Mouse (Mus musculus) gastrocnemius, postnatal 25 days (tissue): ENCODE results near the gene Pafah1b2. TPM values are rescaled to one million over a fixed set of nuclear protein-coding genes. Genes with fewer than 3 reads are reported as not detected.

Source experiments
- DNase-seq: peaks from one replicate; pipeline ENCODE4 v3.0.0; 2022
- total RNA-seq, 2 experiments: library from RNA; stranded (reverse); gene quantifications; 1 replicate in 1 of 2; 2 replicates in 1 of 2; pipeline ENCODE4 v1.2.3; 2021

Gene Pafah1b2
- total RNA-seq, 2 experiments from 2014 or later: 27.8 to 32.2 TPM

- no peak for DNase-seq
Measured at GRCm38 (mm10) chr9:46026058-46026849, 13.8 kb upstream of the Pafah1b2 start.

- peak; percentile 55 for DNase-seq
Measured at GRCm38 (mm10) chr9:46023591-46023990, 11.1 kb upstream of the Pafah1b2 start.

- DNase-seq: no peak
Measured at GRCm38 (mm10) chr9:46019975-46020374, 7.5 kb upstream of the Pafah1b2 start.

GRCm38 (mm10) chr9:46018316-46018715, 5.8 kb upstream of the Pafah1b2 start:
- DNase-seq: no peak

- no peak for DNase-seq
Measured at GRCm38 (mm10) chr9:46016417-46016816, 3.9 kb upstream of the Pafah1b2 start.

GRCm38 (mm10) chr9:46015831-46016230, 3.3 kb upstream of the Pafah1b2 start:
- no peak for DNase-seq

GRCm38 (mm10) chr9:46015081-46015551, 2.6 kb upstream of the Pafah1b2 start:
- DNase-seq: peak; percentile 71

- DNase-seq: no peak
Measured at GRCm38 (mm10) chr9:46014251-46014681, 1.8 kb upstream of the Pafah1b2 start.

GRCm38 (mm10) chr9:46013616-46014015, 1.1 kb upstream of the Pafah1b2 start:
- DNase-seq: no peak

- DNase-seq: peak; percentile 64
Measured at GRCm38 (mm10) chr9:46013009-46013586, 608 bp upstream of the Pafah1b2 start.

GRCm38 (mm10) chr9:46011094-46011970, 1.2 kb downstream of the Pafah1b2 start:
- DNase-seq: no peak

- no peak for DNase-seq
Measured at GRCm38 (mm10) chr9:46009669-46009983, 2.9 kb downstream of the Pafah1b2 start.

- no peak for DNase-seq
Measured at GRCm38 (mm10) chr9:46008931-46009668, 3.4 kb downstream of the Pafah1b2 start.

GRCm38 (mm10) chr9:46006224-46006623, 6.3 kb downstream of the Pafah1b2 start:
- DNase-seq: no peak

- DNase-seq: no peak
Measured at GRCm38 (mm10) chr9:46004529-46004928, 8.0 kb downstream of the Pafah1b2 start.

- DNase-seq: peak; percentile 50
Measured at GRCm38 (mm10) chr9:46003729-46004128, 8.8 kb downstream of the Pafah1b2 start.

- no peak for DNase-seq
Measured at GRCm38 (mm10) chr9:45999009-45999408, 13.5 kb downstream of the Pafah1b2 start.

GRCm38 (mm10) chr9:45985229-45985567, 27.3 kb downstream of the Pafah1b2 start:
- peak; percentile 44 for DNase-seq

GRCm38 (mm10) chr9:45984409-45985228, 27.9 kb downstream of the Pafah1b2 start:
- peak; percentile 87 for DNase-seq

GRCm38 (mm10) chr9:45983676-45984408, 28.6 kb downstream of the Pafah1b2 start:
- DNase-seq: no peak
